8 mouse cellular contexts compared by ENCODE assay signal in the genomic region with DNA sequence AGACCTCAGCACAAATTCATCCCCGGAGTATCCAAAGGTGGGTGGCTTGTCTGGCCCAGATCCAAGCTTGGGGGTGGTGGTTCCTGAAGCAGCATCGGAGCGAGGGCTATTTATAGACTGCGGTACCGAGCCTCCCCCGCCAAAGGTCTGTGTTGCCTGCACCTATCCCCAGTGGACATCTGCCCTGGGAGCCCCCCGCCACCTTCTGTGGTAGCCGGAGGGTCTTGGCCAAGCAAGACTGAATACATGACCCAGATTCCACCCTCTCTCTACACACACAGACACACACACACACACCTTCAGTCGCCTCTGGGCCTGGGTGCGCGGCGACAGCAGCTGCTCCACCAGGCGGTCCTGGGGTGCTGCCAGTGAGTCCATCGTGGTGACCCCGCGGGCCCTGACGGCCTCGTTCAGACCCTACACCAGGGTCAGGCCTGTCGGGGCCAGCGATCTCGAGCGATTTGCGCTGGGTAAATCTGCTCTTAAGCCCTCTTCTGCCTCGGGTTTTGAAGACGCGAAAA. TPM values are rescaled to one million over a fixed set of nuclear protein-coding genes. Genes with fewer than 3 reads are reported as not detected.
DNase-seq lines count a peak whose midpoint lies in the region; ATAC-seq and TF ChIP-seq lines count a peak whose summit lies in the region.

No protein-coding gene starts in this region.

- no peak for TF ChIP-seq POLR2A in lung, adult 2 months (IDR thresholded peaks at IDR 0.05; ENCODE audit: borderline replicate concordance, extremely low read depth, low read depth, low read length)

- peaks cover 68% of the 10 kb centered on the region for H3K27me3 ChIP-seq in limb, embryonic 11.5 days (ENCODE audit: control insufficient read depth, insufficient read depth, low read length)

- H3K27ac ChIP-seq in limb, embryonic 11.5 days (replicated peaks; ENCODE audit: low read depth, low read length) = no peak overlapping the region

- H3K36me3 ChIP-seq in limb, embryonic 11.5 days (ENCODE audit: control insufficient read depth, insufficient read depth, low read length) = no peaks in the 10 kb centered on the region

- DNase-seq in lung, adult 2 months = no peak
- DNase-seq in lung, adult 18-20 months = no peak
- peak; percentile 79 for DNase-seq in cerebellum, adult 9-11 months
- peak; percentile 66 to 68 for DNase-seq in frontal cortex, postnatal 25 days (ENCODE audit: low spot score in 2 of 2)
- DNase-seq in limb, embryonic 11.5 days (ENCODE audit: low spot score) = no peak
- DNase-seq in right cerebral cortex, adult 18-20 months = peak; percentile 86
- no peak for DNase-seq in urinary bladder, postnatal 14 days (ENCODE audit: low spot score)

- H3K4me1 ChIP-seq in lung, adult 2 months (ENCODE audit: control insufficient read depth, insufficient read depth, low read length) = peaks cover 3% of the 10 kb centered on the region; the same call in 1 of the 2 replicates
- peaks cover 24% of the 10 kb centered on the region for H3K4me1 ChIP-seq in limb, embryonic 11.5 days (ENCODE audit: control insufficient read depth, insufficient read depth, low read length)

- H3K9me3 ChIP-seq in limb, embryonic 11.5 days (ENCODE audit: control insufficient read depth, low read length) = no peaks in the 10 kb centered on the region

- H3K9ac ChIP-seq in limb, embryonic 11.5 days (ENCODE audit: low read length) = peak overlapping the region; percentile 24; the same call in 1 of the 2 replicates

- TF ChIP-seq CTCF in lung, adult 2 months (IDR thresholded peaks at IDR 0.05; ENCODE audit: insufficient read depth, low read length) = no peak

- H3K4me3 ChIP-seq in lung, adult 2 months (replicated peaks; ENCODE audit: extremely low read depth, low read depth, low read length) = peak overlapping the region; percentile 12
- peak overlapping the region; percentile 37 for H3K4me3 ChIP-seq in limb, embryonic 11.5 days (ENCODE audit: low read depth, low read length)

- ATAC-seq in limb, embryonic 11.5 days (ENCODE audit: insufficient number of reproducible peaks, low FRiP score, low TSS enrichment, low read depth) = no peak
- no peak for ATAC-seq in megakaryocyte progenitor cell, adult 5-6 weeks (replicated peaks; ENCODE audit: poor library complexity)

- H3K4me2 ChIP-seq in limb, embryonic 11.5 days (ENCODE audit: low read depth, severe bottlenecking) = peak overlapping the region; percentile 88

- 21% methylated on average over 26 of the region's 26 CpGs for WGBS in lung, adult 2 months
- 10% methylated on average over 26 of the region's 26 CpGs for WGBS in limb, embryonic 11.5 days

RNA-seq across cellular contexts. Expression of a gene that starts 0.4 kb away (rescaled TPM):
- 3.6 and 9.4 TPM in 2 replicates for polyA plus RNA-seq in lung, adult 2 months (2012; rRNA removed)
- polyA plus RNA-seq in limb, embryonic 11.5 days (2014; fragmentation: Nextera tagmentation; extraction: Ambion mirVana) = 2.3 and 2.4 TPM in 2 replicates
- 0.79 and 1.4 TPM in 2 replicates for total RNA-seq in megakaryocyte progenitor cell, adult 5-6 weeks (2015)
- total RNA-seq in megakaryocyte progenitor cell, adult 5-6 weeks (2017) = 1.4 and 3.5 TPM in 2 replicates

RNA-seq across cellular contexts. Expression of a gene that starts 3.6 kb away (rescaled TPM):
- 9.7 and 15.5 TPM in 2 replicates for polyA plus RNA-seq in lung, adult 2 months (2012; rRNA removed)
- polyA plus RNA-seq in limb, embryonic 11.5 days (2014; fragmentation: Nextera tagmentation; extraction: Ambion mirVana) = 4.1 and 4.5 TPM in 2 replicates
- 0.76 TPM in 1 of 2 replicates, not detected in the other for total RNA-seq in megakaryocyte progenitor cell, adult 5-6 weeks (2015)
- 0.25 TPM in 1 of 2 replicates, not detected in the other for total RNA-seq in megakaryocyte progenitor cell, adult 5-6 weeks (2017)

RNA-seq across cellular contexts. Expression of a gene that starts 3.9 kb away (rescaled TPM):
- 9.0 and 22.0 TPM in 2 replicates for polyA plus RNA-seq in lung, adult 2 months (2012; rRNA removed)
- 30.0 and 31.1 TPM in 2 replicates for polyA plus RNA-seq in limb, embryonic 11.5 days (2014; fragmentation: Nextera tagmentation; extraction: Ambion mirVana)
- total RNA-seq in megakaryocyte progenitor cell, adult 5-6 weeks (2015) = 7.0 and 9.1 TPM in 2 replicates
- 2.6 and 8.7 TPM in 2 replicates for total RNA-seq in megakaryocyte progenitor cell, adult 5-6 weeks (2017)

RNA-seq across cellular contexts. Expression of a gene that starts 35.4 kb away (rescaled TPM):
- polyA plus RNA-seq in lung, adult 2 months (2012; rRNA removed) = 32.5 and 38.4 TPM in 2 replicates
- 2.3 and 2.5 TPM in 2 replicates for polyA plus RNA-seq in limb, embryonic 11.5 days (2014; fragmentation: Nextera tagmentation; extraction: Ambion mirVana)
- not detected in 2 replicates for total RNA-seq in megakaryocyte progenitor cell, adult 5-6 weeks (2015)
- total RNA-seq in megakaryocyte progenitor cell, adult 5-6 weeks (2017) = not detected in 2 replicates

Comparison
In these comparisons a context has a peak if more than half of its experiments do, and no peak if none do; other contexts are left out.
1. DNase-seq: peak in cerebellum, adult 9-11 months (single experiment), frontal cortex, postnatal 25 days (2 of 2) and right cerebral cortex, adult 18-20 months (single experiment); none in lung, adult 2 months (single experiment), lung, adult 18-20 months (0 of 2), limb, embryonic 11.5 days (single experiment) and urinary bladder, postnatal 14 days (single experiment).